Mouse (Mus musculus) gastrocnemius, postnatal 36 days (tissue): ENCODE data around the gene Tcp11l2. TPM values are rescaled to one million over a fixed set of nuclear protein-coding genes. Genes with fewer than 3 reads are reported as not detected.

ENCODE experiments used
- DNase-seq, 2 experiments: peaks; one replicate each; pipeline ENCODE4 v3.0.0; 2022
- intact Hi-C: fragments of 180-260 bp; cut with DNase I; formaldehyde crosslinking; loops from one replicate; pipeline ENCODE4 v1.15.1; 2025
- total RNA-seq, 2 experiments: library from RNA; stranded (reverse); gene quantifications; 2 replicates each; pipeline ENCODE4 v1.2.3; 2021

Gene Tcp11l2
- total RNA-seq, 2 experiments from 2014 or later: 55.9 to 65.8 TPM

GRCm38 (mm10) chr10:84645940-84646339 is 69.5 kb downstream of the Tcp11l2 start:
- no peak for DNase-seq
- intact Hi-C loops: no loop called here

DNA sequence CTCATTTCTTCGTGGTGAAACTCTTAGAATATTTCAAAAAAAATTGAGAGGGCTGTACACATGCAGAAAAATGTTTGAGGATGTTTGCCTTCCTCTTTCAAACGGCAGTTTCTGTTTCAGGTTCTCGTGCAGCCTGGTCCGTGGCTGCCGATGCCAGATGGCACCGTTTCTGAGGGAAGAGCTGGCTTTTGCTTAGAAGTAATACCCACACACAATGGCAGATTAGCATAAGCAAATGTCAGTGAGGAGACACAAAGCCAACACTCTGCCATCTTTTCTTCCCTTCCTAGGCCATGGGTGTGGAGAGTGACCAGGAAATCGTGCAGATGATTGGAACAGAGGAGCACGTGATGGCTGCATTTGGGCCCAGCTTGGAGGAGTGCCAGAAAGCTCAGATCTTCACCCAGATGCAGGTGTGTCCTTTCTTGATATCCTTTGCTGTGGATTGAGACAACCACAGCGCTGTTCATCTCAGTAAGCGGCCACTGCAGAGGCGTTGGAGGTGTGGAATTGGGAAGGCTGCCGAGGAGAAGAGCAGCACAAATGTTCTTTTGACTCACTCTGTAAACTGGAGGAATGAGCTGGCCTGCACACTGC is 70.2 kb downstream of the Tcp11l2 start:
- intact Hi-C loops: no loop called here
- DNase-seq: no peak

DNA sequence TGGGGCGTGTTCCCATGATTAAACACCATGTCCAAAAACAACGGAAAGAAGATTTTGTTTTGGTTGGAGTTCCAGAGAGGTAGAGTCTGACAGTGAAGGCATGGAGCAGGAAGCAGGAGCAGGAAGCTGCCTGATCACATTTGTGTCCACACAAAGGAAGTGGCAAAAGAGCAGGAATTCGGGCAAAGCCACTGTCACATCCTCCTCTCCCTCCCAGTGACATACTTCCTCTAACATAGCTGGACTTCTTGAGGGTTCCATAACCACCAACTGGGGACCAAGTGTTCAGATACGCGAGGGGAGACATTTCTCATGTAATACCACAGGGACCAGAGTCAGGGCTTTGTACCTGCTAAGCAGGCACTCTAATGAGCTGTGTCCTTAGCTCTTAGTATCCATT is 70.8 kb downstream of the Tcp11l2 start:
- no peak for DNase-seq
- intact Hi-C loops: no loop called here

GRCm38 (mm10) chr10:84648911-84649310 is 72.5 kb downstream of the Tcp11l2 start:
- intact Hi-C loops: no loop called here

DNA sequence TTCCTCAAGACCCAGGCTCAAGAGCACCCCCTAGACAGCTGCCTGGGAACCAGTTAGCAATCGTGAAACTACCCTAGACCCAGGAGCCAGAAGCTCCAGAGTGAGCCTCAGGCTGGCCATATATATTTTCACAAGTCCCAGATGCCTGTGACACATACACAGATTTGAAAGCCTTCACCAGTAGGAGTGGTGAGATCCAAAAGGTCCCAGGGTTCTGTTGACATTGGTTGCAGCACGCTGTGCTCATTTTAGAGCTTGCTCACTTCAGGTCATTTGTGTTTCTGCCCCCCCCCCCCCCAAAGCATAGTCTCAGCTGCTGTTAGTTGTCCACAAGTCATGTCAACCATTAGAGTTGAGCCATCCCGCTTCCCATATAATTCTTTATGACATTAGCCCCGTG is 77.6 kb downstream of the Tcp11l2 start:
- DNase-seq: no peak
- intact Hi-C loops: loop anchor here (2.0 kb wide), 1 partner anchor 31 kb away; no protein-coding TSS in a partner anchor

More at GRCm38 (mm10) chr10:84648911-84649310, 72.5 kb downstream of the Tcp11l2 start:
- no peak for DNase-seq

- no peak for DNase-seq
- intact Hi-C loops: loop anchor here (2.0 kb wide), 1 partner anchor 30 kb away; no protein-coding TSS in a partner anchor
Measured at GRCm38 (mm10) chr10:84654731-84655130, 78.3 kb downstream of the Tcp11l2 start.

DNA sequence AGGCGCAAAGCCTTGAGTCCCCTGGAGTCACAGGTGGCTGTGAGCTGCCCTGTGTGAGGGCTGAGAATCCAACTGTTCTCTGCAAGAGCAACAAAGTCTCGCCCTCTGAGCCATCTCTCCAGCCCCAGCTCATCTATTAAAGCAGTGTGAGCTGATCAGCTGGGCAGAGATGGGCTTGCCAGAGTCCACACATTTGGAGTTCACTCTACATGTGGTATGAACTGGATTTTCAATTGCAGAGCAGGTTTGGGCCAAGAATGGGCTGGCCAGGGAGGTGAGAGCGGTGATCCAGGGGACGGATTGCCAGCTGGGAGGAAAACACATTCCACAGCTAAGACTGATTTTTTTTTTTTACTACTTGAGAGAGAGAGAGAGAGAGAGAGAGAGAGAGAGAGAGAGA is 80.2 kb downstream of the Tcp11l2 start:
- intact Hi-C loops: no loop called here
- DNase-seq: peak; percentile 50 to 65

GRCm38 (mm10) chr10:84657437-84658087 is 81.1 kb downstream of the Tcp11l2 start:
- intact Hi-C loops: no loop called here
- DNase-seq: no peak

- no peak for DNase-seq
- intact Hi-C loops: no loop called here
Measured at GRCm38 (mm10) chr10:84658088-84658848, 81.8 kb downstream of the Tcp11l2 start.

DNA sequence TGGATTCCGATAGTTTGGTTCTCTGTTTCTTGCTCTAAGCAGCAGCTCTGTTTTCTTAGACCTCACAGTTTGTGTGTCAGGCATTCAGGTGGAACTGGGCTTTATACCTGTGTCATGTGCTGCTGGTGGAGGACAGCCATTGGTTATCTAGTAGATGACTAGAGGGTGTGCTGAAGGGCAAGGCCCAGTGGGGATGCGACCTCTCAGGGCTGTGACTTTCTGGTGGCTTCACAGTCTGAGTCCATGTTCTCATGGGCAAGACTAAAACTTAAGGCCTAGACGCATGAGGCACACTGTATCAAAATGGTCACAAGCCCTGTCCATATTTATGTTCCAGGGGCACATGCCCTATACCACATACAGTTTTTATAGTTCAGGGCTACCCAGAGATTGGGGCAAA is 82.9 kb downstream of the Tcp11l2 start:
- intact Hi-C loops: no loop called here
- DNase-seq: no peak

- DNase-seq: no peak
- intact Hi-C loops: no loop called here
Measured at GRCm38 (mm10) chr10:84662138-84662537, 85.7 kb downstream of the Tcp11l2 start.

Other genes with a start within 250 kb of the Tcp11l2 start
- gene Nuak1, start 136.0 kb upstream of the Tcp11l2 start, total RNA-seq: 10 to 100 TPM; 13.5 to 18.9 TPM
- 10 to 100 TPM; 12.7 to 13.8 TPM for gene Ckap4, start 42.6 kb upstream of the Tcp11l2 start, total RNA-seq
- gene Polr3b, start 45.7 kb downstream of the Tcp11l2 start, total RNA-seq: 10 to 100 TPM in 1 of 2 experiments, 1 to 10 TPM in 1; 8.2 to 10.9 TPM
- not detected for gene Rfx4, start 179.4 kb downstream of the Tcp11l2 start, total RNA-seq